Mouse (Mus musculus) myocyte (in vitro differentiated cells): ENCODE measurements at regions not wholly inside any gene's neighbourhood (a gene's known extent, or its start where the extent isn't known, plus 50 kb on each side); places are given as distances from the start of the nearest gene placed in this dataset.

Experiments
- CEBPB ChIP-seq: IDR thresholded peaks from 2 replicates; pipeline ENCODE4 v1.6.1; 2011; ENCODE audit warnings: mild to moderate bottlenecking, moderate library complexity; ENCODE audit not compliant: poor library complexity, insufficient read depth, severe bottlenecking
- MAX ChIP-seq: IDR thresholded peaks from one replicate; pipeline ENCODE4 v1.6.1; 2011; ENCODE audit warnings: low read depth, mild to moderate bottlenecking, control low read depth
- MYOD1 ChIP-seq, 3 experiments: IDR thresholded peaks; one replicate each; pipeline ENCODE4 v1.6.1; 2011; ENCODE audit warnings: control low read depth in 2 of 3, low read depth in 2 of 3, mild to moderate bottlenecking in 2 of 3, moderate library complexity in 1 of 3; ENCODE audit not compliant: insufficient read length in 2 of 3, control insufficient read depth in 1 of 3
- MYOG ChIP-seq, 3 experiments: IDR thresholded peaks; one replicate each; pipeline ENCODE4 v1.6.1; 2011; ENCODE audit warnings: control low read depth in 2 of 3, low read depth in 2 of 3, mild to moderate bottlenecking in 2 of 3; ENCODE audit not compliant: insufficient read length in 2 of 3, control insufficient read depth in 1 of 3, insufficient read depth in 1 of 3
- POLR2A ChIP-seq: IDR thresholded peaks from one replicate; pipeline ENCODE4 v1.6.1; 2011; ENCODE audit warnings: low read depth, mild to moderate bottlenecking, control low read depth, moderate library complexity; ENCODE audit not compliant: insufficient read length
- SRF ChIP-seq: IDR thresholded peaks from one replicate; pipeline ENCODE4 v1.6.1; 2011; ENCODE audit warnings: low read depth; ENCODE audit not compliant: control insufficient read depth, insufficient read length
- TCF12 ChIP-seq: IDR thresholded peaks from one replicate; pipeline ENCODE4 v1.6.1; 2011; ENCODE audit warnings: mild to moderate bottlenecking, control low read depth; ENCODE audit not compliant: poor library complexity, insufficient read depth, severe bottlenecking
- USF1 ChIP-seq: IDR thresholded peaks from one replicate; pipeline ENCODE4 v1.6.1; 2011; ENCODE audit warnings: low read depth, mild to moderate bottlenecking, control low read depth, moderate library complexity

DNA sequence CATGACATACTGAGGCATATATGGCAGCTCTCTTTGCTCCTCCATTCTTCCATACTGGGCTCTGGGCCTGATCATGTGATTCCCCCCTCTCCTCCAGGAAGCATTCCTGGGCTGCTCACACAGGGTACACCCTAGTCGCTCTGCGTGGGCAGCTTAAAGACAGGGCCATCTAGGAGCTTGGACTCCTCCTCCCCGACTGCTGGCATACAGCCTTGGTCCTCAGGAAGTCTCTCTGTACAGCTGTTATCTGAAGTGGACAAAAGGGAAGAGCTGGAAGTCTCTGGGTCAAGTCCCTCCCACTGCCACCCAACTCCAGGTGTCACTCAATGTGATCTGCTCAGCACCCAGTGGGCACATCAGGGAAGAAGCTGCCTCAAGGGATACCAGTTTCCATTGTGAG is 102.6 kb upstream of the Zfp618 start:
- no peak for TF ChIP-seq POLR2A
- TF ChIP-seq USF1: no peak
- no peak for TF ChIP-seq TCF12
- TF ChIP-seq MAX: no peak
- TF ChIP-seq CEBPB: no peak
- no peak for TF ChIP-seq SRF
- no peak for TF ChIP-seq MYOD1 (IDR thresholded peaks at IDR 0.05; ENCODE audit: control insufficient read depth in 1 of 3, insufficient read length in 2 of 3, low read depth in 2 of 3)
- TF ChIP-seq MYOG (IDR thresholded peaks at IDR 0.05; ENCODE audit: control insufficient read depth in 1 of 3, insufficient read depth in 1 of 3, insufficient read length in 2 of 3, low read depth in 2 of 3): no peak
